Mouse (Mus musculus): Measurements from ENCODE around the gene Smagp. TPM values are rescaled to one million over a fixed set of nuclear protein-coding genes. Genes with fewer than 3 reads are reported as not detected.

Gene Smagp
- polyA plus RNA-seq, 1 experiment = 0.21 TPM

- Histone ChIP-seq H3K79me3 (ENCODE audit: low read depth) (peaks cover 15% of the 10 kb centered on the region), H3K36me3 (ENCODE audit: control insufficient read depth, insufficient read depth) (peaks cover 47% of the 10 kb centered on the region), H3K79me2 (ENCODE audit: control insufficient read depth, insufficient read depth) (peaks cover 21% of the 10 kb centered on the region), H3K27me3 (ENCODE audit: control insufficient read depth, insufficient read depth, insufficient read length) (no peaks in the 10 kb centered on the region), H3ac (ENCODE audit: control insufficient read depth, insufficient read length, low read depth) (peak overlapping the region; percentile 52), H3K4me3 (ENCODE audit: insufficient read depth, poor library complexity, severe bottlenecking) (peak overlapping the region; percentile 100)
- TF ChIP-seq FOSL1 (IDR thresholded peaks at IDR 0.05; ENCODE audit: insufficient read depth, low read length, poor library complexity, severe bottlenecking) = no peak
- no peak for TF ChIP-seq MYOD1 (IDR thresholded peaks at IDR 0.05; ENCODE audit: control insufficient read depth, insufficient read length, low read depth)
- TF ChIP-seq MAX (IDR thresholded peaks at IDR 0.05) = no peak
- no peak for TF ChIP-seq USF1 (IDR thresholded peaks at IDR 0.05; ENCODE audit: low read depth)
- TF ChIP-seq CEBPB (IDR thresholded peaks at IDR 0.05; ENCODE audit: low read depth) = no peak
- TF ChIP-seq CTCF (IDR thresholded peaks at IDR 0.05; ENCODE audit: control insufficient read depth, insufficient read depth, insufficient read length) = no peak
- TF ChIP-seq MYOG (IDR thresholded peaks at IDR 0.05; ENCODE audit: control insufficient read depth, extremely low read depth, insufficient read length) = no peak
Observed at GRCm38 (mm10) chr15:100616221-100616620, 20.5 kb downstream of the Smagp start.

- H3K27me3 ChIP-seq (ENCODE audit: control insufficient read depth, insufficient read depth, insufficient read length) = no peaks in the 10 kb centered on the region
- TF ChIP-seq MYOG (IDR thresholded peaks at IDR 0.05; ENCODE audit: control insufficient read depth, extremely low read depth, insufficient read length) (no peak), MAX (IDR thresholded peaks at IDR 0.05) (peak; percentile 20)
- peaks cover 43% of the 10 kb centered on the region for H3K36me3 ChIP-seq (ENCODE audit: control insufficient read depth, insufficient read depth)
Observed at GRCm38 (mm10) chr15:100615825-100616220, 20.9 kb downstream of the Smagp start.

GRCm38 (mm10) chr15:100614996-100615824, 21.5 kb downstream of the Smagp start, which contains the start of gene Dazap2:
Gene Dazap2, plus strand, starts transcription at chr15:100615349.
- Histone ChIP-seq H3K4me3 (ENCODE audit: insufficient read depth, poor library complexity, severe bottlenecking) (peak within 1 kb of the TSS; percentile 100), H3K36me3 (ENCODE audit: control insufficient read depth, insufficient read depth) (peaks cover 37% of the 10 kb centered on the region), H3ac (ENCODE audit: control insufficient read depth, insufficient read length, low read depth) (peak within 1 kb of the TSS; percentile 80), H3K79me3 (ENCODE audit: low read depth) (peaks cover 15% of the 10 kb centered on the region), H3K27me3 (ENCODE audit: control insufficient read depth, insufficient read depth, insufficient read length) (no peaks in the 10 kb centered on the region), H3K79me2 (ENCODE audit: control insufficient read depth, insufficient read depth) (peaks cover 21% of the 10 kb centered on the region)
- TF ChIP-seq MYOD1 (IDR thresholded peaks at IDR 0.05; ENCODE audit: control insufficient read depth, insufficient read length, low read depth) = no peak
- peak; percentile 47 for TF ChIP-seq CTCF (IDR thresholded peaks at IDR 0.05; ENCODE audit: control insufficient read depth, insufficient read depth, insufficient read length)
- peak; percentile 97 for TF ChIP-seq USF1 (IDR thresholded peaks at IDR 0.05; ENCODE audit: low read depth)

More at GRCm38 (mm10) chr15:100615825-100616220, 20.9 kb downstream of the Smagp start:
- peaks cover 15% of the 10 kb centered on the region for H3K79me3 ChIP-seq (ENCODE audit: low read depth)
- peak overlapping the region; percentile 52 for H3ac ChIP-seq (ENCODE audit: control insufficient read depth, insufficient read length, low read depth)
- peak overlapping the region; percentile 100 for H3K4me3 ChIP-seq (ENCODE audit: insufficient read depth, poor library complexity, severe bottlenecking)
- H3K79me2 ChIP-seq (ENCODE audit: control insufficient read depth, insufficient read depth) = peaks cover 21% of the 10 kb centered on the region

GRCm38 (mm10) chr15:100614218-100614995, 22.3 kb downstream of the Smagp start:
- H3ac ChIP-seq (ENCODE audit: control insufficient read depth, insufficient read length, low read depth) = peak overlapping the region; percentile 80
- no peaks in the 10 kb centered on the region for H3K27me3 ChIP-seq (ENCODE audit: control insufficient read depth, insufficient read depth, insufficient read length)
- H3K79me3 ChIP-seq (ENCODE audit: low read depth) = peaks cover 15% of the 10 kb centered on the region
- H3K79me2 ChIP-seq (ENCODE audit: control insufficient read depth, insufficient read depth) = peaks cover 21% of the 10 kb centered on the region
- peaks cover 29% of the 10 kb centered on the region for H3K36me3 ChIP-seq (ENCODE audit: control insufficient read depth, insufficient read depth)
- H3K4me3 ChIP-seq (ENCODE audit: insufficient read depth, poor library complexity, severe bottlenecking) = peak overlapping the region; percentile 100
- TF ChIP-seq USF1 (IDR thresholded peaks at IDR 0.05; ENCODE audit: low read depth) (no peak), CTCF (IDR thresholded peaks at IDR 0.05; ENCODE audit: control insufficient read depth, insufficient read depth, insufficient read length) (no peak), MYOG (IDR thresholded peaks at IDR 0.05; ENCODE audit: control insufficient read depth, extremely low read depth, insufficient read length) (no peak), CEBPB (IDR thresholded peaks at IDR 0.05; ENCODE audit: low read depth) (no peak), FOSL1 (IDR thresholded peaks at IDR 0.05; ENCODE audit: insufficient read depth, low read length, poor library complexity, severe bottlenecking) (no peak), MAX (IDR thresholded peaks at IDR 0.05) (no peak), MYOD1 (IDR thresholded peaks at IDR 0.05; ENCODE audit: control insufficient read depth, insufficient read length, low read depth) (no peak)

- Histone ChIP-seq H3K36me3 (ENCODE audit: control insufficient read depth, insufficient read depth) (peaks cover 21% of the 10 kb centered on the region), H3ac (ENCODE audit: control insufficient read depth, insufficient read length, low read depth) (no peak overlapping the region), H3K79me3 (ENCODE audit: low read depth) (peaks cover 15% of the 10 kb centered on the region), H3K27me3 (ENCODE audit: control insufficient read depth, insufficient read depth, insufficient read length) (no peaks in the 10 kb centered on the region), H3K79me2 (ENCODE audit: control insufficient read depth, insufficient read depth) (peaks cover 21% of the 10 kb centered on the region), H3K4me3 (ENCODE audit: insufficient read depth, poor library complexity, severe bottlenecking) (no peak overlapping the region)
- TF ChIP-seq MAX (IDR thresholded peaks at IDR 0.05) (peak; percentile 53), USF1 (IDR thresholded peaks at IDR 0.05; ENCODE audit: low read depth) (no peak), CTCF (IDR thresholded peaks at IDR 0.05; ENCODE audit: control insufficient read depth, insufficient read depth, insufficient read length) (peak; percentile 96)
Observed at GRCm38 (mm10) chr15:100613584-100613983, 23.2 kb downstream of the Smagp start.

Data from C2C12 (cell line).